Mouse (Mus musculus) neural tube, embryonic 13.5 days (tissue): Measurements from ENCODE around the gene Cox11. TPM values are rescaled to one million over a fixed set of nuclear protein-coding genes. Genes with fewer than 3 reads are reported as not detected.
A peak's percentile ranks its signal among the peaks of the same experiment; 100 is the strongest.

Experiments
- ATAC-seq: fragments of 200-750 bp; cut with Nextera tagmentation; 2 replicates; pipeline ENCODE4 v1.8.0; 2017; ENCODE audit warnings: low read depth, mild to moderate bottlenecking, moderate TSS enrichment, moderate library complexity
- H3K27ac ChIP-seq: fragments of 300-500 bp; sonication (generic); replicated peaks from 2 replicates; pipeline ENCODE4 v1.5.1; 2015; ENCODE audit warnings: moderate library complexity, mild to moderate bottlenecking, inconsistent platforms
- H3K27me3 ChIP-seq: fragments of 300-500 bp; sonication (generic); 2 replicates; pipeline ENCODE4 v1.6.1; 2015; ENCODE audit warnings: mild to moderate bottlenecking, inconsistent platforms
- H3K36me3 ChIP-seq: fragments of 300-500 bp; sonication (generic); 2 replicates; pipeline ENCODE4 v1.6.1; 2015; ENCODE audit warnings: mild to moderate bottlenecking, inconsistent platforms
- H3K4me1 ChIP-seq: fragments of 300-500 bp; sonication (generic); replicated peaks from 2 replicates; pipeline ENCODE4 v1.6.1; 2015; ENCODE audit warnings: inconsistent platforms
- H3K4me2 ChIP-seq: fragments of 300-500 bp; sonication (generic); 2 replicates; pipeline ENCODE4 v1.6.1; 2015; ENCODE audit warnings: inconsistent platforms, mild to moderate bottlenecking, moderate library complexity
- H3K4me3 ChIP-seq: fragments of 300-500 bp; sonication (generic); 2 replicates; pipeline ENCODE4 v1.5.1; 2015; ENCODE audit warnings: mild to moderate bottlenecking, inconsistent platforms
- H3K9ac ChIP-seq: fragments of 300-500 bp; sonication (generic); 2 replicates; pipeline ENCODE4 v1.6.1; 2015; ENCODE audit warnings: moderate library complexity, mild to moderate bottlenecking, inconsistent platforms
- H3K9me3 ChIP-seq: fragments of 300-500 bp; sonication (generic); 2 replicates; pipeline ENCODE4 v1.6.1; 2016; ENCODE audit warnings: inconsistent platforms
- WGBS: fragments of 180-500 bp; shearing (Covaris S2); methylation state at CpG from one replicate; pipeline ENCODE4 v1.1.7; 2015; 5-methylcytosine and 5-hydroxymethylcytosine counted together
- polyA plus RNA-seq: library from polyadenylated mRNA; unstranded; fragments of >200 nt; fragmentation: Nextera tagmentation; extraction: Ambion mirVana; gene quantifications from 2 replicates; pipeline ENCODE4 v1.2.1, GENCODE M21; 2015

The Cox11 gene
- polyA plus RNA-seq, 1 experiment from 2014 or later: 38.5 TPM

GRCm38 (mm10) chr11:90687460-90688416 is 49.8 kb downstream of the Cox11 start, which contains the start of gene Tom1l1:
Gene Tom1l1, minus strand, starts transcription at chr11:90688366.
- peaks cover 20% of the 10 kb centered on the region for H3K4me1 ChIP-seq
- H3K27ac ChIP-seq: peak within 1 kb of the TSS; percentile 68
- H3K9ac ChIP-seq: peak within 1 kb of the TSS; percentile 74
- no peaks in the 10 kb centered on the region for H3K36me3 ChIP-seq
- 7% methylated on average over 47 of the region's 47 CpGs for WGBS
- peak; percentile 90 for ATAC-seq
- H3K4me3 ChIP-seq: peak within 1 kb of the TSS; percentile 54
- H3K4me2 ChIP-seq: peak within 1 kb of the TSS; percentile 78
- peaks cover 5% of the 10 kb centered on the region for H3K27me3 ChIP-seq
- no peaks in the 10 kb centered on the region for H3K9me3 ChIP-seq

- H3K9ac ChIP-seq: no peak overlapping the region
- no peak overlapping the region for H3K4me2 ChIP-seq
- H3K4me3 ChIP-seq: no peak overlapping the region
- WGBS: 16% methylated on average over 6 of the region's 6 CpGs
- no peak overlapping the region for H3K27ac ChIP-seq
- H3K9me3 ChIP-seq: no peaks in the 10 kb centered on the region
- no peaks in the 10 kb centered on the region for H3K36me3 ChIP-seq
- peaks cover 20% of the 10 kb centered on the region for H3K4me1 ChIP-seq
- ATAC-seq: no peak
- peaks cover 5% of the 10 kb centered on the region for H3K27me3 ChIP-seq
These were observed 52.4 kb downstream of the Cox11 start for GRCm38 (mm10) chr11:90690361-90690760.

GRCm38 (mm10) chr11:90694206-90694605 is 56.2 kb downstream of the Cox11 start:
- H3K4me2 ChIP-seq: no peak overlapping the region
- ATAC-seq: no peak
- H3K9ac ChIP-seq: no peak overlapping the region
- no peaks in the 10 kb centered on the region for H3K36me3 ChIP-seq
- no peaks in the 10 kb centered on the region for H3K9me3 ChIP-seq
- H3K27me3 ChIP-seq: no peaks in the 10 kb centered on the region
- H3K4me3 ChIP-seq: no peak overlapping the region
- no peak overlapping the region for H3K27ac ChIP-seq
- H3K4me1 ChIP-seq: peaks cover 4% of the 10 kb centered on the region; the same call in 1 of the 2 replicates
- WGBS: 29% methylated on average over 4 of the region's 4 CpGs

Other genes with a start within 250 kb of the Cox11 start
- 3.3 TPM in 2 replicates for gene Hlf, start 247.3 kb upstream of the Cox11 start, polyA plus RNA-seq
- 23.0 and 24.9 TPM in 2 replicates for gene Stxbp4, start 89 bp upstream of the Cox11 start, polyA plus RNA-seq
- 20.7 and 21.4 TPM in 2 replicates for gene Tom1l1, start 50.2 kb downstream of the Cox11 start, polyA plus RNA-seq